Mouse (Mus musculus) liver, embryonic 12.5 days (tissue): ENCODE measurements at regions not wholly inside any gene's neighbourhood (a gene's known extent, or its start where the extent isn't known, plus 50 kb on each side); places are given as distances from the start of the nearest gene placed in this dataset.

Experiments used
- ATAC-seq: fragments of 200-750 bp; cut with Nextera tagmentation; 2 replicates; pipeline ENCODE4 v1.8.0; 2017; ENCODE audit warnings: moderate number of reproducible peaks, mild to moderate bottlenecking, moderate library complexity
- H3K27ac ChIP-seq: fragments of 300-500 bp; sonication (generic); 2 replicates; pipeline ENCODE4 v1.5.1; 2016; ENCODE audit warnings: mild to moderate bottlenecking
- H3K27me3 ChIP-seq: fragments of 300-500 bp; sonication (generic); replicated peaks from 2 replicates; pipeline ENCODE4 v1.6.1; 2016; ENCODE audit warnings: mild to moderate bottlenecking, moderate library complexity
- H3K36me3 ChIP-seq: fragments of 300-500 bp; sonication (generic); 2 replicates; pipeline ENCODE4 v1.6.1; 2016; ENCODE audit warnings: mild to moderate bottlenecking, moderate library complexity
- H3K4me1 ChIP-seq: fragments of 300-500 bp; sonication (generic); 2 replicates; pipeline ENCODE4 v1.6.1; 2016
- H3K4me2 ChIP-seq: fragments of 300-500 bp; sonication (generic); 2 replicates; pipeline ENCODE4 v1.6.1; 2016; ENCODE audit warnings: mild to moderate bottlenecking, moderate library complexity
- H3K4me3 ChIP-seq: fragments of 300-500 bp; sonication (generic); 2 replicates; pipeline ENCODE4 v1.5.1; 2016; ENCODE audit warnings: mild to moderate bottlenecking, moderate library complexity
- H3K9ac ChIP-seq: fragments of 300-500 bp; sonication (generic); 2 replicates; pipeline ENCODE4 v1.6.1; 2016; ENCODE audit warnings: mild to moderate bottlenecking, moderate library complexity
- H3K9me3 ChIP-seq: fragments of 300-500 bp; sonication (generic); replicated peaks from 2 replicates; pipeline ENCODE4 v1.6.1; 2016; ENCODE audit warnings: mild to moderate bottlenecking, moderate library complexity
- WGBS: fragments of 180-500 bp; shearing (Covaris S2); methylation state at CpG from one replicate; pipeline ENCODE4 v1.1.7; 2016; ENCODE audit not compliant: insufficient replicate concordance; 5-methylcytosine and 5-hydroxymethylcytosine counted together

GRCm38 (mm10) chr4:94106941-94107340 lies 449.4 kb upstream of the Gm10306 start:
- Histone ChIP-seq H3K27ac (no peak overlapping the region), H3K4me1 (no peaks in the 10 kb centered on the region), H3K9me3 (no peaks in the 10 kb centered on the region), H3K4me2 (no peak overlapping the region), H3K4me3 (no peak overlapping the region), H3K27me3 (no peaks in the 10 kb centered on the region), H3K9ac (no peak overlapping the region), H3K36me3 (no peaks in the 10 kb centered on the region)
- 66% methylated on average over 4 of the region's 4 CpGs for WGBS
- no peak for ATAC-seq

- Histone ChIP-seq H3K4me3 (no peak overlapping the region), H3K9ac (no peak overlapping the region)
Observed at GRCm38 (mm10) chr4:94116881-94117280, 439.5 kb upstream of the Gm10306 start.

GRCm38 (mm10) chr4:94124177-94124576 lies 432.2 kb upstream of the Gm10306 start:
- H3K9ac ChIP-seq, result no peak overlapping the region
- no peak for ATAC-seq
- no peaks in the 10 kb centered on the region for H3K27me3 ChIP-seq
- no peak overlapping the region for H3K4me2 ChIP-seq
- H3K9me3 ChIP-seq, result no peaks in the 10 kb centered on the region
- H3K36me3 ChIP-seq, result no peaks in the 10 kb centered on the region
- WGBS, result 65% methylated on average over 14 of the region's 14 CpGs
- H3K4me1 ChIP-seq, result no peaks in the 10 kb centered on the region
- H3K27ac ChIP-seq, result no peak overlapping the region
- H3K4me3 ChIP-seq, result no peak overlapping the region

More at GRCm38 (mm10) chr4:94116881-94117280, 439.5 kb upstream of the Gm10306 start:
- WGBS, result 62% methylated on average over 3 of the region's 3 CpGs
- Histone ChIP-seq H3K4me2 (no peak overlapping the region), H3K27ac (no peak overlapping the region), H3K9me3 (no peaks in the 10 kb centered on the region), H3K36me3 (no peaks in the 10 kb centered on the region), H3K4me1 (no peaks in the 10 kb centered on the region), H3K27me3 (no peaks in the 10 kb centered on the region)
- no peak for ATAC-seq

GRCm38 (mm10) chr4:94137921-94138320 lies 418.4 kb upstream of the Gm10306 start:
- ATAC-seq, result no peak
- H3K4me3 ChIP-seq, result no peak overlapping the region
- no peak overlapping the region for H3K27ac ChIP-seq
- no peaks in the 10 kb centered on the region for H3K9me3 ChIP-seq
- no peaks in the 10 kb centered on the region for H3K36me3 ChIP-seq
- no peak overlapping the region for H3K4me2 ChIP-seq
- no peaks in the 10 kb centered on the region for H3K27me3 ChIP-seq
- H3K4me1 ChIP-seq, result no peaks in the 10 kb centered on the region
- H3K9ac ChIP-seq, result no peak overlapping the region
- WGBS, result 37% methylated on average over 2 of the region's 2 CpGs

- H3K27me3 ChIP-seq, result no peaks in the 10 kb centered on the region
- no peaks in the 10 kb centered on the region for H3K36me3 ChIP-seq
- H3K27ac ChIP-seq, result no peak overlapping the region
- no peaks in the 10 kb centered on the region for H3K9me3 ChIP-seq
- no peak overlapping the region for H3K4me2 ChIP-seq
- no peak for ATAC-seq
- no peak overlapping the region for H3K9ac ChIP-seq
- no peak overlapping the region for H3K4me3 ChIP-seq
- 56% methylated on average over 7 of the region's 7 CpGs for WGBS
- H3K4me1 ChIP-seq, result no peaks in the 10 kb centered on the region
Observed at GRCm38 (mm10) chr4:94144901-94145801, 411.2 kb upstream of the Gm10306 start.

- no peak overlapping the region for H3K4me3 ChIP-seq
- no peaks in the 10 kb centered on the region for H3K36me3 ChIP-seq
- no peak overlapping the region for H3K4me2 ChIP-seq
- no peak overlapping the region for H3K27ac ChIP-seq
- no peak for ATAC-seq
- no peaks in the 10 kb centered on the region for H3K27me3 ChIP-seq
- H3K9ac ChIP-seq, result no peak overlapping the region
- no peaks in the 10 kb centered on the region for H3K9me3 ChIP-seq
- no peaks in the 10 kb centered on the region for H3K4me1 ChIP-seq
Observed at GRCm38 (mm10) chr4:94147964-94148533, 408.3 kb upstream of the Gm10306 start.

GRCm38 (mm10) chr4:94149056-94149455 lies 407.3 kb upstream of the Gm10306 start:
- Histone ChIP-seq H3K9ac (no peak overlapping the region), H3K4me1 (no peaks in the 10 kb centered on the region), H3K27me3 (no peaks in the 10 kb centered on the region), H3K4me3 (no peak overlapping the region), H3K4me2 (no peak overlapping the region), H3K9me3 (no peaks in the 10 kb centered on the region), H3K36me3 (no peaks in the 10 kb centered on the region), H3K27ac (no peak overlapping the region)
- WGBS, result 68% methylated on average over 3 of the region's 3 CpGs
- ATAC-seq, result no peak

GRCm38 (mm10) chr4:94160620-94161019 lies 395.7 kb upstream of the Gm10306 start:
- no peaks in the 10 kb centered on the region for H3K27me3 ChIP-seq

GRCm38 (mm10) chr4:94173096-94173495 lies 383.2 kb upstream of the Gm10306 start:
- ATAC-seq, result no peak
- H3K4me3 ChIP-seq, result no peak overlapping the region
- 68% methylated on average over 2 of the region's 2 CpGs for WGBS
- no peaks in the 10 kb centered on the region for H3K4me1 ChIP-seq
- no peak overlapping the region for H3K4me2 ChIP-seq
- H3K36me3 ChIP-seq, result no peaks in the 10 kb centered on the region
- H3K27ac ChIP-seq, result no peak overlapping the region
- no peaks in the 10 kb centered on the region for H3K27me3 ChIP-seq
- no peak overlapping the region for H3K9ac ChIP-seq
- H3K9me3 ChIP-seq, result no peaks in the 10 kb centered on the region

More at GRCm38 (mm10) chr4:94160620-94161019, 395.7 kb upstream of the Gm10306 start:
- Histone ChIP-seq H3K36me3 (no peaks in the 10 kb centered on the region), H3K9ac (no peak overlapping the region), H3K4me1 (no peaks in the 10 kb centered on the region), H3K9me3 (no peaks in the 10 kb centered on the region), H3K4me2 (no peak overlapping the region), H3K27ac (no peak overlapping the region), H3K4me3 (no peak overlapping the region)
- ATAC-seq, result no peak
- WGBS, result 62% methylated on average over 2 of the region's 2 CpGs

GRCm38 (mm10) chr4:94186997-94187396 lies 369.3 kb upstream of the Gm10306 start:
- no peaks in the 10 kb centered on the region for H3K27me3 ChIP-seq

GRCm38 (mm10) chr4:94188354-94188753 lies 368.0 kb upstream of the Gm10306 start:
- Histone ChIP-seq H3K9ac (no peak overlapping the region), H3K4me3 (no peak overlapping the region), H3K36me3 (no peaks in the 10 kb centered on the region), H3K27ac (no peak overlapping the region), H3K9me3 (no peaks in the 10 kb centered on the region), H3K4me2 (no peak overlapping the region), H3K27me3 (no peaks in the 10 kb centered on the region), H3K4me1 (no peaks in the 10 kb centered on the region)
- no peak for ATAC-seq
- WGBS, result 32% methylated on average over 2 of the region's 2 CpGs

More at GRCm38 (mm10) chr4:94186997-94187396, 369.3 kb upstream of the Gm10306 start:
- Histone ChIP-seq H3K9ac (no peak overlapping the region), H3K36me3 (no peaks in the 10 kb centered on the region), H3K4me1 (no peaks in the 10 kb centered on the region), H3K4me2 (no peak overlapping the region), H3K9me3 (no peaks in the 10 kb centered on the region), H3K4me3 (no peak overlapping the region), H3K27ac (no peak overlapping the region)
- 68% methylated on average over 4 of the region's 4 CpGs for WGBS
- ATAC-seq, result no peak

- no peaks in the 10 kb centered on the region for H3K4me1 ChIP-seq
- no peak overlapping the region for H3K27ac ChIP-seq
- no peak overlapping the region for H3K4me3 ChIP-seq
- 49% methylated on average over 3 of the region's 3 CpGs for WGBS
- H3K9ac ChIP-seq, result no peak overlapping the region
- H3K4me2 ChIP-seq, result no peak overlapping the region
- no peaks in the 10 kb centered on the region for H3K27me3 ChIP-seq
- no peaks in the 10 kb centered on the region for H3K9me3 ChIP-seq
- ATAC-seq, result no peak
- H3K36me3 ChIP-seq, result no peaks in the 10 kb centered on the region
Observed at GRCm38 (mm10) chr4:94188888-94189287, 367.5 kb upstream of the Gm10306 start.
